In genomic region chr2:133305936-133306335, GRCm38 (mm10) we compare ENCODE assay signal across 11 mouse cellular contexts.
A peak's percentile ranks its signal among the peaks of the same experiment; 100 is the strongest.
DNase-seq lines count a peak whose midpoint lies in the region; ATAC-seq lines count a peak whose summit lies in the region.
"Had no signal": no experiment of that assay in that cellular context is flagged by ENCODE, and none has a peak within 500 bp of the region (broad histone marks: within the 10 kb centered on the region; RNA-seq: fewer than 3 reads in every experiment).

No protein-coding gene starts in this region.

- no peak overlapping the region for H3K4me2 ChIP-seq in hindbrain, embryonic 14.5 days (replicated peaks)
- H3K4me2 ChIP-seq in hindbrain, embryonic 11.5 days (replicated peaks; ENCODE audit: low read depth, low read length), result no peak overlapping the region
- H3K4me2 ChIP-seq: neural tube, embryonic 13.5 days; stomach, embryonic 15.5 days had no signal

- 0 out of 2 replicates have a peak, but pooled peaks have one; percentile 21 for ATAC-seq in hindbrain, embryonic 14.5 days (ENCODE audit: low FRiP score)
- no peak for ATAC-seq in hindbrain, embryonic 11.5 days (ENCODE audit: low FRiP score)
- ATAC-seq: intestine, embryonic 16.5 days had no signal

- peak; percentile 10 for DNase-seq in adrenal gland, postnatal 14 days
- no peak for DNase-seq in adrenal gland, adult 8-10 months
- DNase-seq in hindbrain, embryonic 14.5 days (ENCODE audit: low spot score), result no peak
- DNase-seq in hindbrain, embryonic 11.5 days (ENCODE audit: low spot score), result no peak
- DNase-seq in Muller cell, postnatal 12 days (ENCODE audit: inconsistent ontology term), result peak; percentile 37
- DNase-seq in layer of hippocampus, adult 8-10 months (ENCODE audit: low spot score in 2 of 2), result peak; percentile 8 to 43
- no peak for DNase-seq in thymus, postnatal 25 days
- DNase-seq in liver, result no peak

- no peaks in the 10 kb centered on the region for H3K4me1 ChIP-seq in hindbrain, embryonic 14.5 days (replicated peaks; ENCODE audit: control insufficient read depth, insufficient read depth, low read length)
- no peaks in the 10 kb centered on the region for H3K4me1 ChIP-seq in hindbrain, embryonic 11.5 days (replicated peaks; ENCODE audit: control insufficient read depth, insufficient read depth, low read length)
- H3K4me1 ChIP-seq: neural tube, embryonic 13.5 days; stomach, embryonic 15.5 days had no signal

- H3K27ac ChIP-seq in hindbrain, embryonic 14.5 days, result no peak overlapping the region
- H3K27ac ChIP-seq in hindbrain, embryonic 11.5 days (ENCODE audit: low read depth, low read length), result no peak overlapping the region
- H3K27ac ChIP-seq: neural tube, embryonic 13.5 days; stomach, embryonic 15.5 days had no signal

- H3K9me3 ChIP-seq in hindbrain, embryonic 14.5 days (ENCODE audit: control insufficient read depth, low read length), result no peaks in the 10 kb centered on the region
- no peaks in the 10 kb centered on the region for H3K9me3 ChIP-seq in hindbrain, embryonic 11.5 days (ENCODE audit: control insufficient read depth, low read length)
- H3K9me3 ChIP-seq: neural tube, embryonic 13.5 days; stomach, embryonic 15.5 days had no signal

- WGBS in hindbrain, embryonic 14.5 days, result 76% methylated on average over 3 of the region's 3 CpGs
- 80% methylated on average over 3 of the region's 3 CpGs for WGBS in hindbrain, embryonic 11.5 days

- H3K9ac ChIP-seq in hindbrain, embryonic 14.5 days, result no peak overlapping the region
- no peak overlapping the region for H3K9ac ChIP-seq in hindbrain, embryonic 11.5 days (ENCODE audit: low read depth, low read length)
- H3K9ac ChIP-seq: neural tube, embryonic 13.5 days; stomach, embryonic 15.5 days had no signal

- H3K36me3 ChIP-seq in hindbrain, embryonic 14.5 days (replicated peaks; ENCODE audit: control insufficient read depth, insufficient read depth), result no peaks in the 10 kb centered on the region
- H3K36me3 ChIP-seq in hindbrain, embryonic 11.5 days (ENCODE audit: control insufficient read depth, insufficient read depth, low read length), result no peaks in the 10 kb centered on the region
- H3K36me3 ChIP-seq: neural tube, embryonic 13.5 days; stomach, embryonic 15.5 days had no signal

- no peak overlapping the region for H3K4me3 ChIP-seq in hindbrain, embryonic 14.5 days (replicated peaks; ENCODE audit: low read length)
- H3K4me3 ChIP-seq in hindbrain, embryonic 11.5 days (ENCODE audit: low read depth, low read length), result no peak overlapping the region
- H3K4me3 ChIP-seq: neural tube, embryonic 13.5 days; stomach, embryonic 15.5 days had no signal

- no peaks in the 10 kb centered on the region for H3K27me3 ChIP-seq in hindbrain, embryonic 14.5 days (ENCODE audit: control insufficient read depth, insufficient read depth, low read length)
- no peaks in the 10 kb centered on the region for H3K27me3 ChIP-seq in hindbrain, embryonic 11.5 days (ENCODE audit: control insufficient read depth, insufficient read depth, low read length)
- H3K27me3 ChIP-seq: neural tube, embryonic 13.5 days; stomach, embryonic 15.5 days had no signal

Comparison
In these comparisons a context has a peak if more than half of its experiments do, and no peak if none do; other contexts are left out.
1. DNase-seq: peak in adrenal gland, postnatal 14 days (single experiment), Muller cell, postnatal 12 days (single experiment) and layer of hippocampus, adult 8-10 months (2 of 2); none in adrenal gland, adult 8-10 months (single experiment), hindbrain, embryonic 14.5 days (single experiment), hindbrain, embryonic 11.5 days (single experiment), thymus, postnatal 25 days (single experiment) and liver (single experiment).